Mouse (Mus musculus): ENCODE measurements around the gene Nab1.

DNA sequence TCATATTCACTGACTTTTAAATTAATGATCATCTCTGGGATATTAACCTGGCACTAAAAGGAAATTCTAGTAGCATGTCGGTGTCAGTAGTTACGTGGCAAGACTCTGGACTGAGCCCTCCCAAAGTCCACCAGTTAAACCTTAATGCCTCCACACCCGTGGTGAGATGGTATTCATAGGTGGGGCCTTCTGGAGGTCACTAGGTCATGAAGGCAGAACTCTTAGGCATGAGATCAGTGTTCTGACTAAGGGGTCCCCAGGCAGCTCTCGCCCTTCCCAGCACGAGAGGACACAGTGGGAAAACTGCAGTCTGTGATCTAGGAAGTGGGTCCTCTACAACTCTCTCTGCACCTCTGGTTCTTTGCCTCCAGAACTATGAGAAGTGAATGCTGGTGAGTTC is 24.2 kb upstream of the Nab1 start:
- no peak for TF ChIP-seq CTCF (IDR thresholded peaks at IDR 0.05; ENCODE audit: low read depth)
- TF ChIP-seq EP300 (IDR thresholded peaks at IDR 0.05; ENCODE audit: low read depth): no peak

Data from liver, postnatal 0 days (tissue).